1 mouse cellular context compared by ENCODE assay signal in genomic region chr17:32965623-32966290, GRCm38 (mm10).
TF ChIP-seq lines count a peak whose summit lies in the region.

Gene Zfp472 (plus strand): TSS chr17:32965814.

TF ChIP-seq in CH12.LX, 34 proteins besides CTCF, POLR2A, EP300 and RAD21 (continued from another document):
- TF ChIP-seq UBTF (IDR thresholded peaks at IDR 0.05; ENCODE audit: low read depth, low read length): no peak
- no peak for TF ChIP-seq ZKSCAN1 (IDR thresholded peaks at IDR 0.05; ENCODE audit: borderline replicate concordance, low read depth, low read length)
- TF ChIP-seq NELFE (IDR thresholded peaks at IDR 0.05; ENCODE audit: low read depth, low read length): peak; percentile 66
- TF ChIP-seq JUND (conservative IDR thresholded peaks at IDR 0.05; ENCODE audit: low read depth, low read length): no peak
- TF ChIP-seq MXI1 (IDR thresholded peaks at IDR 0.05; ENCODE audit: low read depth, low read length): peak; percentile 96
- peak; percentile 93 for TF ChIP-seq ELF1 (IDR thresholded peaks at IDR 0.05; ENCODE audit: low read depth, low read length)
